Comparison of ENCODE assay signal across 8 mouse cellular contexts in genomic region chr3:115596523-115596922, GRCm38 (mm10).
DNase-seq lines count a peak whose midpoint lies in the region; ATAC-seq and TF ChIP-seq lines count a peak whose summit lies in the region.
"Had no signal": no experiment of that assay in that cellular context is flagged by ENCODE, and none has a peak within 500 bp of the region (broad histone marks: within the 10 kb centered on the region; RNA-seq: fewer than 3 reads in every experiment).

No protein-coding gene starts in this region.

- peak; percentile 96 for TF ChIP-seq CTCF in bone marrow, adult 2 months (IDR thresholded peaks at IDR 0.05; ENCODE audit: control insufficient read depth, insufficient read depth, low read length)

- H3K27ac ChIP-seq in bone marrow, adult 2 months (ENCODE audit: control insufficient read depth, insufficient read depth, low read depth, low read length, poor library complexity): no peak overlapping the region
- H3K27ac ChIP-seq: limb, embryonic 12.5 days had no signal

- peak; percentile 77 for ATAC-seq in erythroid progenitor cell, adult 5-6 weeks (replicated peaks; ENCODE audit: low FRiP score, poor library complexity, severe bottlenecking)
- peak; percentile 88 to 90 for ATAC-seq in hematopoietic stem cell, adult 5-6 weeks (replicated peaks in 1 of 2; ENCODE audit: insufficient read depth in 1 of 2, low FRiP score in 2 of 2, low TSS enrichment in 1 of 2, low read depth in 1 of 2, poor library complexity in 2 of 2, severe bottlenecking in 2 of 2)
- ATAC-seq in megakaryocyte, adult 5-6 weeks (ENCODE audit: poor library complexity, severe bottlenecking): peak; percentile 93

- DNase-seq in MN1 (ENCODE audit: low spot score): peak; percentile 6
- DNase-seq in layer of hippocampus, adult 9-11 months: peak; percentile 7
- peak; percentile 72 to 87 for DNase-seq in spleen, postnatal 10 days (ENCODE audit: low spot score in 2 of 2)

- no peaks in the 10 kb centered on the region for H3K4me1 ChIP-seq in bone marrow, adult 2 months (ENCODE audit: control insufficient read depth, insufficient read depth, low read length)
- H3K4me1 ChIP-seq: limb, embryonic 12.5 days had no signal

- no peak overlapping the region for H3K4me3 ChIP-seq in bone marrow, adult 2 months (replicated peaks; ENCODE audit: control insufficient read depth, low read depth, low read length)
- H3K4me3 ChIP-seq: limb, embryonic 12.5 days had no signal

- no peak for TF ChIP-seq POLR2A in bone marrow, adult 2 months (IDR thresholded peaks at IDR 0.05; ENCODE audit: borderline replicate concordance, control insufficient read depth, low read depth, low read length)

- 5% methylated on average over 6 of the region's 6 CpGs for WGBS in bone marrow, adult 2 months

Comparison
In these comparisons a context has a peak if more than half of its experiments do, and no peak if none do; other contexts are left out.
1. DNase-seq: peak in every context shown above with its lines; median percentile 80 in spleen, postnatal 10 days; 7 in layer of hippocampus, adult 9-11 months; 6 in MN1.